Mouse (Mus musculus): ENCODE measurements around the gene Ntrk2.

DNA sequence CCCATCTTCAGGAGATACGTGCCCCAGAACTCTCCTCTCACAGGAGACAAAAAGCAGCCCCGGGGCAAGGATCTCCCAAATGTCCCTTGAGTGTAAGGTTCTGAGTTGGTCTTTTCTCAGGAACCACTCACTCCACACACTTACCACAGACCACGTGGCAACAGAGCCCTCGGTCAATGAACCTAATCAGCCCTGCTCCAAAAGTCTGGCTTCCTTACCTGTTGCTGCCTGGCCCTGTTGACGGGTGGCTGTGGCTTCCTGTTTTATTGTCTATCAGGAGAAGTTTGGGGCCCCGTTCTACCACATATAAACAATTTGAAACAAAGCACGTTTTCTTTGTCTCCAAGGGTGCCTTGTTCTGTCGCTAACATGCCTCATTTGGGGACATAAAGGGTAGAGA, 357.6 kb downstream of the Ntrk2 start:
- no peak for TF ChIP-seq CTCF (IDR thresholded peaks at IDR 0.05; ENCODE audit: low read depth)
- no peak for TF ChIP-seq EP300 (IDR thresholded peaks at IDR 0.05; ENCODE audit: low read depth)

All from heart, postnatal 0 days (tissue).